Mouse (Mus musculus): Measurements from ENCODE around the gene Tectb.

DNA sequence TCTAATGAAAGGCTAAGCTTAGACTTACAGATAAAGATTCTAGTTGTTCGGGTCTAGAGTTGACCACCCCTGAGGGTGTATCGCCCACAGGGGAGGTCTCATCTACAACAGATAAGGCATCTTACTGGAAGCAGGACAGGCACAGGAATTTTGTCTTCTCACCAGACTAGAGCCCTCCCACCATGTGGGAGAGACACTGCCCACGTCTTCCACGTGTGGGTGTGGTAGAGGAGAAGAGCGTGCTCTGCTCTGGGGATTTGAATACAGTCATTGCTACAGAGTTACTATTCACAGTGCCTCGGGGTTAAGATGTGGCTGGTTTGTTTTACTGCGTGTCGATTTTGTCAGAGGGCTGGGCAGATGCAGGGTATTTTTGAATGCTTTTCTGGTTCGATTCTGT is 33.0 kb upstream of the Tectb start:
- TF ChIP-seq CTCF (IDR thresholded peaks at IDR 0.05 in 2 of 3, conservative IDR thresholded peaks at IDR 0.05 in 1 of 3; ENCODE audit: control insufficient read depth in 1 of 3, insufficient read depth in 1 of 3, low read depth in 2 of 3, low read length in 3 of 3, poor library complexity in 1 of 3, severe bottlenecking in 1 of 3) (no peak), JUND (IDR thresholded peaks at IDR 0.05; ENCODE audit: low read depth, low read length) (no peak), UBTF (IDR thresholded peaks at IDR 0.05; ENCODE audit: borderline replicate concordance, insufficient read depth, low read depth, low read length) (no peak), ZC3H11A (IDR thresholded peaks at IDR 0.05; ENCODE audit: low read depth, low read length) (no peak), MAX (IDR thresholded peaks at IDR 0.05; ENCODE audit: low read length) (no peak), TAL1 (IDR thresholded peaks at IDR 0.05; ENCODE audit: low read length) (no peak), HCFC1 (IDR thresholded peaks at IDR 0.05; ENCODE audit: low read depth, low read length) (no peak), EP300 (IDR thresholded peaks at IDR 0.05; ENCODE audit: low read depth in 1 of 2, low read length in 2 of 2) (no peak), NRF1 (IDR thresholded peaks at IDR 0.05; ENCODE audit: insufficient read depth, low read depth, low read length, poor library complexity, severe bottlenecking) (no peak), POLR2A (IDR thresholded peaks at IDR 0.05; ENCODE audit: control insufficient read depth in 1 of 2, insufficient read depth in 1 of 2, low read depth in 1 of 2, low read length in 2 of 2, poor library complexity in 1 of 2) (no peak)

Measured in MEL (cell line).